ENCODE assay signal across 8 mouse cellular contexts in genomic region chr1:193130456-193130825, GRCm38 (mm10). TPM values are rescaled to one million over a fixed set of nuclear protein-coding genes. Genes with fewer than 3 reads are reported as not detected.
DNase-seq lines count a peak whose midpoint lies in the region; ATAC-seq and TF ChIP-seq lines count a peak whose summit lies in the region.

No protein-coding gene starts in this region.

- peak overlapping the region; percentile 38 for H3K9ac ChIP-seq in embryonic facial prominence, embryonic 11.5 days (replicated peaks; ENCODE audit: low read length)
- peak overlapping the region; percentile 68 for H3K9ac ChIP-seq in midbrain, embryonic 16.5 days (ENCODE audit: low read depth, low read length)

- no peaks in the 10 kb centered on the region for H3K27me3 ChIP-seq in embryonic facial prominence, embryonic 11.5 days (ENCODE audit: control insufficient read depth, insufficient read depth, low read length)
- no peaks in the 10 kb centered on the region for H3K27me3 ChIP-seq in midbrain, embryonic 16.5 days (ENCODE audit: control insufficient read depth, insufficient read depth, low read depth, low read length)

- intact Hi-C loops in left cerebral cortex, adult 2 months (cut with DNase I): loop anchor here (1.0 kb wide), 1 partner anchor 43 kb away; no protein-coding TSS in a partner anchor
- intact Hi-C loops in left cerebral cortex, postnatal 36 days (cut with DNase I): loop anchor here (1.0 kb wide), 1 partner anchor 43 kb away; no protein-coding TSS in a partner anchor

- no peak for TF ChIP-seq CTCF in left cerebral cortex, adult 2 months (IDR thresholded peaks at IDR 0.05)

- H3K9me3 ChIP-seq in embryonic facial prominence, embryonic 11.5 days (replicated peaks; ENCODE audit: control insufficient read depth, low read length): no peaks in the 10 kb centered on the region
- H3K9me3 ChIP-seq in midbrain, embryonic 16.5 days (replicated peaks; ENCODE audit: control insufficient read depth, low read length, poor library complexity, severe bottlenecking): no peaks in the 10 kb centered on the region

- no peak for DNase-seq in left cerebral cortex, adult 2 months (ENCODE audit: extremely low spot score in 1 of 2, low spot score in 2 of 2)
- DNase-seq in left cerebral cortex, postnatal 36 days (ENCODE audit: low spot score in 2 of 2): no peak
- DNase-seq in embryonic facial prominence, embryonic 11.5 days (ENCODE audit: low spot score): no peak
- peak; percentile 33 for DNase-seq in hindlimb bud, embryonic 11.5 days (ENCODE audit: extremely low spot score, low read depth, low spot score)
- DNase-seq in adipocyte (ENCODE audit: low spot score): no peak
- no peak for DNase-seq in kidney, adult 18-20 months
- DNase-seq in cerebellum, adult 9-10 months: no peak

- no peaks in the 10 kb centered on the region; the same call in 1 of the 2 replicates for H3K36me3 ChIP-seq in embryonic facial prominence, embryonic 11.5 days (replicated peaks; ENCODE audit: control insufficient read depth, insufficient read depth, low read depth, low read length)
- H3K36me3 ChIP-seq in midbrain, embryonic 16.5 days (ENCODE audit: control insufficient read depth, insufficient read depth, low read length): peaks cover 4% of the 10 kb centered on the region; the same call in 1 of the 2 replicates

- peak overlapping the region; percentile 26 for H3K4me2 ChIP-seq in embryonic facial prominence, embryonic 11.5 days (ENCODE audit: low read depth, low read length)
- H3K4me2 ChIP-seq in midbrain, embryonic 16.5 days (ENCODE audit: low read length): peak overlapping the region; percentile 62

- H3K4me3 ChIP-seq in left cerebral cortex, adult 2 months: peak overlapping the region; percentile 80
- no peak overlapping the region; the same call in 1 of the 2 replicates for H3K4me3 ChIP-seq in embryonic facial prominence, embryonic 11.5 days (ENCODE audit: low read depth, low read length)
- H3K4me3 ChIP-seq in midbrain, embryonic 16.5 days (ENCODE audit: low read depth, low read length): peak overlapping the region; percentile 67

- peak; percentile 53 for ATAC-seq in embryonic facial prominence, embryonic 11.5 days (replicated peaks; ENCODE audit: insufficient number of reproducible peaks, low FRiP score, low TSS enrichment, low read depth)
- peak; percentile 69; the same call in 1 of the 2 replicates for ATAC-seq in midbrain, embryonic 16.5 days

- H3K4me1 ChIP-seq in embryonic facial prominence, embryonic 11.5 days (ENCODE audit: control insufficient read depth, insufficient read depth, low read length): no peaks in the 10 kb centered on the region
- H3K4me1 ChIP-seq in midbrain, embryonic 16.5 days (ENCODE audit: control insufficient read depth, insufficient read depth, low read length): peaks cover 14% of the 10 kb centered on the region

- H3K27ac ChIP-seq in left cerebral cortex, adult 2 months: peak overlapping the region; percentile 84
- H3K27ac ChIP-seq in embryonic facial prominence, embryonic 11.5 days (replicated peaks; ENCODE audit: low read depth, low read length): no peak overlapping the region
- peak overlapping the region; percentile 82 for H3K27ac ChIP-seq in midbrain, embryonic 16.5 days (ENCODE audit: low read length)

- 31% methylated on average over 11 of the region's 11 CpGs for WGBS in embryonic facial prominence, embryonic 11.5 days
- 24% methylated on average over 11 of the region's 11 CpGs for WGBS in midbrain, embryonic 16.5 days

RNA-seq across cellular contexts. Expression of gene Diexf, which starts 0.4 kb away (rescaled TPM):
- 10 to 100 TPM; 20.9 to 25.5 TPM for total RNA-seq in left cerebral cortex, adult 2 months (2021)
- 10 to 100 TPM; 14.3 to 20.4 TPM for total RNA-seq in left cerebral cortex, postnatal 36 days (2021)
- polyA plus RNA-seq in embryonic facial prominence, embryonic 11.5 days (2014; fragmentation: Nextera tagmentation; extraction: Ambion mirVana): 8.6 and 11.1 TPM in 2 replicates
- 8.9 and 9.7 TPM in 2 replicates for polyA plus RNA-seq in midbrain, embryonic 16.5 days (2015; fragmentation: Nextera tagmentation; extraction: Ambion mirVana)

RNA-seq across cellular contexts. Expression of gene Irf6, which starts 22.5 kb away (rescaled TPM):
- 1 to 10 TPM in 1 of 2 experiments, under 1 TPM in 1; 0.68 to 1.1 TPM for total RNA-seq in left cerebral cortex, adult 2 months (2021)
- 1 to 10 TPM in 1 of 2 experiments, under 1 TPM in 1; 0.99 to 1.7 TPM for total RNA-seq in left cerebral cortex, postnatal 36 days (2021)
- 15.4 and 16.1 TPM in 2 replicates for polyA plus RNA-seq in embryonic facial prominence, embryonic 11.5 days (2014; fragmentation: Nextera tagmentation; extraction: Ambion mirVana)
- 0.66 and 0.67 TPM in 2 replicates for polyA plus RNA-seq in midbrain, embryonic 16.5 days (2015; fragmentation: Nextera tagmentation; extraction: Ambion mirVana)

RNA-seq across cellular contexts. Expression of gene A130010J15Rik, which starts 37.4 kb away (rescaled TPM):
- total RNA-seq in left cerebral cortex, adult 2 months (2021): 1 to 10 TPM; 3.4 to 3.5 TPM
- total RNA-seq in left cerebral cortex, postnatal 36 days (2021): 1 to 10 TPM; 2.6 to 3.2 TPM
- polyA plus RNA-seq in embryonic facial prominence, embryonic 11.5 days (2014; fragmentation: Nextera tagmentation; extraction: Ambion mirVana): 17.6 and 18.0 TPM in 2 replicates
- 12.6 and 12.9 TPM in 2 replicates for polyA plus RNA-seq in midbrain, embryonic 16.5 days (2015; fragmentation: Nextera tagmentation; extraction: Ambion mirVana)
